ENCODE assay signal across 15 mouse cellular contexts in genomic region chr6:127683561-127683960, GRCm38 (mm10).
A peak's percentile ranks its signal among the peaks of the same experiment; 100 is the strongest.
DNase-seq lines count a peak whose midpoint lies in the region; ATAC-seq and TF ChIP-seq lines count a peak whose summit lies in the region.
"Had no signal": no experiment of that assay in that cellular context is flagged by ENCODE, and none has a peak within 500 bp of the region (broad histone marks: within the 10 kb centered on the region; RNA-seq: fewer than 3 reads in every experiment).

No protein-coding gene starts in this region.

- H3K27me3 ChIP-seq in neural tube, embryonic 15.5 days (replicated peaks) = no peaks in the 10 kb centered on the region

- H3K36me3 ChIP-seq in neural tube, embryonic 15.5 days = no peaks in the 10 kb centered on the region
- H3K36me3 ChIP-seq: liver, embryonic 13.5 days had no signal

- no peak overlapping the region for H3K9ac ChIP-seq in neural tube, embryonic 15.5 days (replicated peaks)
- H3K9ac ChIP-seq: liver, embryonic 13.5 days had no signal

- DNase-seq in adrenal gland, adult 2 months = peak; percentile 61
- DNase-seq in adrenal gland, postnatal 4 days (ENCODE audit: low spot score in 2 of 2) = no peak
- peak; percentile 59 for DNase-seq in ovary, adult 18-20 months (ENCODE audit: low spot score)
- DNase-seq in ovary, postnatal 10 days (ENCODE audit: low spot score) = no peak
- peak; percentile 38 for DNase-seq in lung, adult 2 months
- no peak for DNase-seq in right cerebral cortex, postnatal 14 days
- DNase-seq: cerebellum, adult 11 months; cerebellum, postnatal 36 days; kidney, adult 9 months; liver, embryonic 13.5 days; right cerebral cortex, postnatal 25 days; thymus, postnatal 36 days had no signal

- no peak for TF ChIP-seq POLR2A in lung, adult 2 months (IDR thresholded peaks at IDR 0.05; ENCODE audit: borderline replicate concordance, extremely low read depth, low read depth, low read length)

- peak overlapping the region; percentile 45; the same call in 1 of the 2 replicates for H3K27ac ChIP-seq in neural tube, embryonic 15.5 days (replicated peaks)
- H3K27ac ChIP-seq: liver, embryonic 13.5 days had no signal

- H3K4me2 ChIP-seq in neural tube, embryonic 15.5 days = no peak overlapping the region
- H3K4me2 ChIP-seq: liver, embryonic 13.5 days had no signal

- 30% methylated on average over 8 of the region's 8 CpGs for WGBS in lung, adult 2 months
- WGBS in neural tube, embryonic 15.5 days = 54% methylated on average over 8 of the region's 8 CpGs

- H3K4me1 ChIP-seq in lung, adult 2 months (ENCODE audit: control insufficient read depth, insufficient read depth, low read length) = no peaks in the 10 kb centered on the region
- H3K4me1 ChIP-seq in neural tube, embryonic 15.5 days = peaks cover 29% of the 10 kb centered on the region
- H3K4me1 ChIP-seq: liver, embryonic 13.5 days had no signal

- ATAC-seq in neural tube, embryonic 15.5 days (ENCODE audit: low FRiP score) = no peak
- no peak for ATAC-seq in cerebellum, adult (ENCODE audit: insufficient number of reproducible peaks, low FRiP score, low TSS enrichment)
- ATAC-seq: Patski had no signal

- H3K4me3 ChIP-seq in lung, adult 2 months (replicated peaks; ENCODE audit: extremely low read depth, low read depth, low read length) = no peak overlapping the region
- no peak overlapping the region for H3K4me3 ChIP-seq in neural tube, embryonic 15.5 days (replicated peaks)
- H3K4me3 ChIP-seq: liver, embryonic 13.5 days had no signal

- H3K9me3 ChIP-seq in neural tube, embryonic 15.5 days (replicated peaks) = no peaks in the 10 kb centered on the region
- H3K9me3 ChIP-seq: liver, embryonic 13.5 days had no signal

- TF ChIP-seq CTCF in lung, adult 2 months (IDR thresholded peaks at IDR 0.05; ENCODE audit: insufficient read depth, low read length) = no peak

Comparison
In these comparisons a context has a peak if more than half of its experiments do, and no peak if none do; other contexts are left out.
1. DNase-seq: peak in adrenal gland, adult 2 months (single experiment), ovary, adult 18-20 months (single experiment) and lung, adult 2 months (single experiment); none in adrenal gland, postnatal 4 days (0 of 2), ovary, postnatal 10 days (single experiment) and right cerebral cortex, postnatal 14 days (single experiment).